Mouse (Mus musculus) limb, embryonic 11.5 days (tissue): ENCODE measurements at regions not wholly inside any gene's neighbourhood (a gene's known extent, or its start where the extent isn't known, plus 50 kb on each side); places are given as distances from the start of the nearest gene placed in this dataset.

Source experiments
- ATAC-seq: fragments of 200-750 bp; cut with Nextera tagmentation; 2 replicates; pipeline ENCODE4 v1.8.0; 2017; ENCODE audit warnings: low read depth; ENCODE audit not compliant: insufficient number of reproducible peaks, low FRiP score, low TSS enrichment
- DNase-seq: peaks from one replicate; pipeline ENCODE4 v3.0.0-alpha.2; 2015; ENCODE audit warnings: low spot score
- H3K27ac ChIP-seq: fragments of 300-500 bp; sonication (generic); replicated peaks from 2 replicates; pipeline ENCODE4 v1.5.1; 2014; ENCODE audit warnings: low read depth, mild to moderate bottlenecking, low read length
- H3K27me3 ChIP-seq: fragments of 300-500 bp; sonication (generic); 2 replicates; pipeline ENCODE4 v1.6.1; 2014; ENCODE audit warnings: mild to moderate bottlenecking, low read length, mixed read lengths; ENCODE audit not compliant: control insufficient read depth, insufficient read depth
- H3K36me3 ChIP-seq: fragments of 300-500 bp; sonication (generic); 2 replicates; pipeline ENCODE4 v1.6.1; 2014; ENCODE audit warnings: mild to moderate bottlenecking, low read length, moderate library complexity, mixed read lengths; ENCODE audit not compliant: control insufficient read depth, insufficient read depth
- H3K4me1 ChIP-seq: fragments of 300-500 bp; sonication (generic); 2 replicates; pipeline ENCODE4 v1.6.1; 2014; ENCODE audit warnings: low read length, mixed read lengths; ENCODE audit not compliant: control insufficient read depth, insufficient read depth
- H3K4me2 ChIP-seq: fragments of 300-500 bp; sonication (generic); 2 replicates; pipeline ENCODE4 v1.6.1; 2014; ENCODE audit warnings: low read depth, mild to moderate bottlenecking, moderate library complexity; ENCODE audit not compliant: severe bottlenecking
- H3K4me3 ChIP-seq: fragments of 300-500 bp; sonication (generic); 2 replicates; pipeline ENCODE4 v1.5.1; 2014; ENCODE audit warnings: low read depth, low read length
- H3K9ac ChIP-seq: fragments of 300-500 bp; sonication (generic); 2 replicates; pipeline ENCODE4 v1.6.1; 2014; ENCODE audit warnings: mild to moderate bottlenecking, low read length
- H3K9me3 ChIP-seq: fragments of 300-500 bp; sonication (generic); 2 replicates; pipeline ENCODE4 v1.6.1; 2016; ENCODE audit warnings: low read length; ENCODE audit not compliant: control insufficient read depth
- WGBS: fragments of 180-500 bp; shearing (Covaris S2); extraction: QIAGEN DNeasy Blood & Tissue Kit; methylation state at CpG from one replicate; pipeline ENCODE4 v1.1.7; 2014; 5-methylcytosine and 5-hydroxymethylcytosine counted together

GRCm38 (mm10) chr4:107747907-107748628 is 54.0 kb upstream of the Lrp8 start:
- no peaks in the 10 kb centered on the region for H3K4me1 ChIP-seq
- no peak overlapping the region for H3K9ac ChIP-seq
- H3K4me2 ChIP-seq = no peak overlapping the region
- H3K4me3 ChIP-seq = no peak overlapping the region
- DNase-seq = no peak
- H3K36me3 ChIP-seq = no peaks in the 10 kb centered on the region
- no peaks in the 10 kb centered on the region for H3K9me3 ChIP-seq
- H3K27ac ChIP-seq = no peak overlapping the region
- no peaks in the 10 kb centered on the region for H3K27me3 ChIP-seq
- 75% methylated on average over 13 of the region's 13 CpGs for WGBS
- ATAC-seq = no peak

DNA sequence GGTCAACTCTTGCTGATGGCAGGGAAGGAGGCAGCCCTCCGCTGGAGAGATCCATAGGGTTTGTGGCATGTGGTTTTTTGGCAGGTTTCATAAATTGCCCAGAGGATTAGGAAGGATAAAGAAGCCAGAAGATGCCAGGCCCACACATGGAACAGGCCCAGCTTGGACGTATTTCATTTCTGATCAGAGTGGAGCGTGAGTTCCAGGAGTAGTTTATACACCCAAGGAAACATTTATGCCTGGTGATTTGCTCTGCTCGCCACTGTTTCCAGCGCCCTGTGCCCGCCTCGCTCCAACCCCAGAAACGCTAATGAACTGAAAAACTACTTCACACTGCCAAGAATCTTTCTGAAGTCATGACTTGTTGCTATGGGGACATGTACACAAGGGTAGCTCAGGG is 53.0 kb upstream of the Lrp8 start:
- ATAC-seq (no peak), DNase-seq (no peak)
- WGBS = 95% methylated on average over 8 of the region's 8 CpGs
- H3K36me3 ChIP-seq = no peaks in the 10 kb centered on the region
- H3K27me3 ChIP-seq = no peaks in the 10 kb centered on the region
- H3K4me1 ChIP-seq = no peaks in the 10 kb centered on the region
- H3K4me3 ChIP-seq = no peak overlapping the region
- no peak overlapping the region for H3K9ac ChIP-seq
- no peaks in the 10 kb centered on the region for H3K9me3 ChIP-seq
- H3K4me2 ChIP-seq = no peak overlapping the region
- no peak overlapping the region for H3K27ac ChIP-seq

- Histone ChIP-seq H3K9me3 (no peaks in the 10 kb centered on the region), H3K4me3 (no peak overlapping the region), H3K4me1 (no peaks in the 10 kb centered on the region), H3K4me2 (no peak overlapping the region), H3K9ac (no peak overlapping the region), H3K36me3 (no peaks in the 10 kb centered on the region), H3K27me3 (no peaks in the 10 kb centered on the region), H3K27ac (no peak overlapping the region)
- DNase-seq (no peak), ATAC-seq (no peak)
- WGBS = 46% methylated on average over 9 of the region's 9 CpGs
Measured at GRCm38 (mm10) chr4:107750017-107750416, 52.0 kb upstream of the Lrp8 start.
